50 mouse cellular contexts compared by ENCODE assay signal in genomic region chr6:48979616-48980015, GRCm38 (mm10). TPM values are rescaled to one million over a fixed set of nuclear protein-coding genes. Genes with fewer than 3 reads are reported as not detected.
"Had no signal": no experiment of that assay in that cellular context is flagged by ENCODE, and none has a peak within 500 bp of the region (broad histone marks: within the 10 kb centered on the region; RNA-seq: fewer than 3 reads in every experiment).

No protein-coding gene starts in this region.

- DNase-seq: heart, postnatal 10 days; heart, postnatal 36 days; heart, postnatal 4 days; kidney, adult 11 months; kidney, adult 18-20 months; kidney, adult 2 months; kidney, adult 8-10 months; kidney, adult 9 months; kidney, postnatal 10 days; kidney, postnatal 14 days; kidney, postnatal 36 days; kidney, postnatal 4 days; layer of hippocampus, adult 9-11 months; layer of hippocampus, postnatal 36 days had no signal

RNA-seq across cellular contexts. Expression of gene Doxl2, which starts 4.9 kb away (rescaled TPM):
- total RNA-seq: heart, postnatal 10 days; heart, postnatal 25 days; heart, postnatal 36 days; heart, postnatal 4 days; hematopoietic stem cell, adult 5-6 weeks; hindbrain, postnatal 0 days; layer of hippocampus, adult 18-20 months; layer of hippocampus, adult 2 months; layer of hippocampus, adult 8-10 months; layer of hippocampus, postnatal 10 days; layer of hippocampus, postnatal 14 days; layer of hippocampus, postnatal 25 days; layer of hippocampus, postnatal 36 days; left cerebral cortex, adult 18-20 months; left cerebral cortex, adult 2 months; left cerebral cortex, adult 8-10 months had no signal
- polyA plus RNA-seq: heart, embryonic 11.5 days; heart, embryonic 12.5 days; heart, embryonic 13.5 days; heart, embryonic 14.5 days; heart, embryonic 15.5 days; heart, embryonic 16.5 days; heart, postnatal 0 days; hindbrain, embryonic 10.5 days; hindbrain, embryonic 11.5 days; hindbrain, embryonic 12.5 days; hindbrain, embryonic 13.5 days; hindbrain, embryonic 14.5 days; hindbrain, embryonic 15.5 days; hindbrain, embryonic 16.5 days; hindbrain, postnatal 0 days; inflammation-experienced regulatory T-cells, adult 6 months; intestine, embryonic 14.5 days; intestine, embryonic 15.5 days; intestine, embryonic 16.5 days; intestine, postnatal 0 days; kidney, adult 2 months; kidney, embryonic 14.5 days; kidney, embryonic 15.5 days; kidney, embryonic 16.5 days; kidney, postnatal 0 days; large intestine, adult 2 months had no signal

RNA-seq across cellular contexts. Expression of gene Svs1, which starts 7.0 kb away (rescaled TPM):
- total RNA-seq: heart, postnatal 10 days; heart, postnatal 25 days; heart, postnatal 36 days; heart, postnatal 4 days; hematopoietic stem cell, adult 5-6 weeks; hindbrain, postnatal 0 days; layer of hippocampus, adult 18-20 months; layer of hippocampus, adult 2 months; layer of hippocampus, adult 8-10 months; layer of hippocampus, postnatal 10 days; layer of hippocampus, postnatal 14 days; layer of hippocampus, postnatal 25 days; layer of hippocampus, postnatal 36 days; left cerebral cortex, adult 18-20 months; left cerebral cortex, adult 2 months; left cerebral cortex, adult 8-10 months had no signal
- polyA plus RNA-seq: heart, embryonic 11.5 days; heart, embryonic 12.5 days; heart, embryonic 13.5 days; heart, embryonic 14.5 days; heart, embryonic 15.5 days; heart, embryonic 16.5 days; heart, postnatal 0 days; hindbrain, embryonic 10.5 days; hindbrain, embryonic 11.5 days; hindbrain, embryonic 12.5 days; hindbrain, embryonic 13.5 days; hindbrain, embryonic 14.5 days; hindbrain, embryonic 15.5 days; hindbrain, embryonic 16.5 days; hindbrain, postnatal 0 days; inflammation-experienced regulatory T-cells, adult 6 months; intestine, embryonic 14.5 days; intestine, embryonic 15.5 days; intestine, embryonic 16.5 days; intestine, postnatal 0 days; kidney, embryonic 14.5 days; kidney, embryonic 15.5 days; kidney, embryonic 16.5 days; kidney, postnatal 0 days; large intestine, adult 2 months had no signal

RNA-seq across cellular contexts. Expression of gene 1600015I10Rik, which starts 49.9 kb away (rescaled TPM):
- total RNA-seq: heart, postnatal 10 days; heart, postnatal 25 days; heart, postnatal 36 days; heart, postnatal 4 days; hematopoietic stem cell, adult 5-6 weeks; hindbrain, postnatal 0 days; layer of hippocampus, adult 18-20 months; layer of hippocampus, adult 2 months; layer of hippocampus, adult 8-10 months; layer of hippocampus, postnatal 10 days; layer of hippocampus, postnatal 14 days; layer of hippocampus, postnatal 25 days; layer of hippocampus, postnatal 36 days; left cerebral cortex, adult 18-20 months; left cerebral cortex, adult 2 months; left cerebral cortex, adult 8-10 months had no signal
- polyA plus RNA-seq: heart, embryonic 13.5 days; heart, embryonic 15.5 days; heart, embryonic 16.5 days; hindbrain, embryonic 10.5 days; hindbrain, embryonic 11.5 days; hindbrain, embryonic 12.5 days; hindbrain, embryonic 13.5 days; hindbrain, embryonic 14.5 days; hindbrain, embryonic 15.5 days; hindbrain, embryonic 16.5 days; hindbrain, postnatal 0 days; inflammation-experienced regulatory T-cells, adult 6 months; intestine, embryonic 14.5 days; intestine, embryonic 15.5 days; intestine, embryonic 16.5 days; intestine, postnatal 0 days; kidney, adult 2 months; kidney, embryonic 14.5 days; kidney, embryonic 15.5 days; kidney, embryonic 16.5 days; kidney, postnatal 0 days had no signal

RNA-seq across cellular contexts. Expression of gene Gpnmb, which starts 56.7 kb away (rescaled TPM):
- total RNA-seq: hematopoietic stem cell, adult 5-6 weeks had no signal
